Mouse (Mus musculus) lung, postnatal 0 days (tissue): Measurements from ENCODE around the gene Triobp.

Source experiments
- CTCF ChIP-seq: IDR thresholded peaks from 2 replicates; pipeline ENCODE4 v1.5.1; 2016; ENCODE audit warnings: antibody characterized with exemption, mild to moderate bottlenecking
- EP300 ChIP-seq: IDR thresholded peaks from 2 replicates; pipeline ENCODE4 v1.6.1; 2016; ENCODE audit warnings: antibody characterized with exemption, mild to moderate bottlenecking, control low read depth

- TF ChIP-seq CTCF, result no peak
- TF ChIP-seq EP300, result no peak
Measured at GRCm38 (mm10) chr15:79027291-79028205, 80.0 kb downstream of the Triobp start.
